Comparison of ENCODE assay signal across 15 mouse cellular contexts in the genomic region with DNA sequence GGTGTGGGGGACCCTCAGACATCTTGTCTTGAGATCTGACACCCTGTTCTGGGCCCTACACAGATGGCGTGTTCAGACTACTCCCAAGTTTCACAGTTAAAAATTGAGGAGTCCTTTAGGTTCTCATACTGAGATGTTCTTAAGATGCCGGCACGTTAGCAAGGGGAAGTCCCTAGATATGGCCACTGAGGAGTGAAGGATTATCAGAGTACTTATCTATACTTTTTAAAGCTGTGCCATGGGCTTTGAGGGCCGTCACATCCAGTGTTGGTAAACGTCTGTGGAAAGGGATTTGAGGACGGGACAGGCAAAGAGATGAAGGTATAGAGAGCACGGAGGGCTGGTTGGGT. TPM values are rescaled to one million over a fixed set of nuclear protein-coding genes. Genes with fewer than 3 reads are reported as not detected.
A peak's percentile ranks its signal among the peaks of the same experiment; 100 is the strongest.
DNase-seq lines count a peak whose midpoint lies in the region; ATAC-seq and TF ChIP-seq lines count a peak whose summit lies in the region.
"Had no signal": no experiment of that assay in that cellular context is flagged by ENCODE, and none has a peak within 500 bp of the region (broad histone marks: within the 10 kb centered on the region; RNA-seq: fewer than 3 reads in every experiment).

No protein-coding gene starts in this region.

- H3K9me3 ChIP-seq in heart, embryonic 15.5 days (replicated peaks), result no peaks in the 10 kb centered on the region
- no peaks in the 10 kb centered on the region for H3K9me3 ChIP-seq in heart, embryonic 12.5 days (replicated peaks)
- H3K9me3 ChIP-seq in MEL (replicated peaks; ENCODE audit: insufficient read depth, low read length), result no peaks in the 10 kb centered on the region
- no peaks in the 10 kb centered on the region for H3K9me3 ChIP-seq in limb, embryonic 12.5 days
- no peaks in the 10 kb centered on the region for H3K9me3 ChIP-seq in midbrain, postnatal 0 days (ENCODE audit: low read length)
- H3K9me3 ChIP-seq: hindbrain, embryonic 12.5 days; megakaryocyte, embryonic 14.5 days had no signal

- no peaks in the 10 kb centered on the region for H3K27me3 ChIP-seq in heart, embryonic 15.5 days
- no peaks in the 10 kb centered on the region for H3K27me3 ChIP-seq in heart, embryonic 12.5 days (replicated peaks)
- H3K27me3 ChIP-seq in MEL (ENCODE audit: control insufficient read depth in 1 of 2, insufficient read depth in 2 of 2, low read length in 2 of 2), result peaks cover 2 to 4% of the 10 kb centered on the region in 2 experiments
- no peaks in the 10 kb centered on the region for H3K27me3 ChIP-seq in limb, embryonic 12.5 days
- no peaks in the 10 kb centered on the region for H3K27me3 ChIP-seq in midbrain, postnatal 0 days (ENCODE audit: insufficient read depth, low read length)
- H3K27me3 ChIP-seq: hindbrain, embryonic 12.5 days had no signal

- H3K4me3 ChIP-seq in heart, embryonic 15.5 days, result no peak overlapping the region
- no peak overlapping the region for H3K4me3 ChIP-seq in heart, embryonic 12.5 days
- peak overlapping the region; percentile 32 to 57 for H3K4me3 ChIP-seq in MEL (ENCODE audit: control insufficient read depth in 1 of 2, insufficient read depth in 1 of 2, low read depth in 2 of 2, low read length in 2 of 2)
- H3K4me3 ChIP-seq in limb, embryonic 12.5 days (replicated peaks), result no peak overlapping the region
- no peak overlapping the region for H3K4me3 ChIP-seq in midbrain, postnatal 0 days (ENCODE audit: low read depth, low read length)
- H3K4me3 ChIP-seq: hindbrain, embryonic 12.5 days; left cerebral cortex, adult 2 months had no signal

- peaks cover 4% of the 10 kb centered on the region; the same call in 1 of the 2 replicates for H3K4me1 ChIP-seq in heart, embryonic 15.5 days (replicated peaks)
- peaks cover 16% of the 10 kb centered on the region; the same call in 1 of the 2 replicates for H3K4me1 ChIP-seq in heart, embryonic 12.5 days (replicated peaks)
- H3K4me1 ChIP-seq in MEL (ENCODE audit: control insufficient read depth in 1 of 2, insufficient read depth in 2 of 2, low read length in 2 of 2), result peaks cover 8 to 17% of the 10 kb centered on the region in 2 experiments
- peaks cover 31% of the 10 kb centered on the region for H3K4me1 ChIP-seq in limb, embryonic 12.5 days (replicated peaks)
- no peaks in the 10 kb centered on the region for H3K4me1 ChIP-seq in midbrain, postnatal 0 days (ENCODE audit: insufficient read depth, low read length)

- 0 out of 4 replicates have a peak, but pooled peaks of 1 of the 2 experiments have one; percentile 14 for TF ChIP-seq EP300 in MEL (IDR thresholded peaks at IDR 0.05; ENCODE audit: low read depth in 1 of 2, low read length in 2 of 2)

- H3K27ac ChIP-seq in heart, embryonic 15.5 days, result 0 out of 2 replicates have a peak overlapping the region, but pooled peaks have one; percentile 6
- H3K27ac ChIP-seq in heart, embryonic 12.5 days (ENCODE audit: poor library complexity, severe bottlenecking), result no peak overlapping the region
- H3K27ac ChIP-seq in MEL (ENCODE audit: control insufficient read depth, low read depth, low read length), result peak overlapping the region; percentile 86
- 0 out of 2 replicates have a peak overlapping the region, but pooled peaks have one; percentile 51 for H3K27ac ChIP-seq in limb, embryonic 12.5 days
- no peak overlapping the region for H3K27ac ChIP-seq in midbrain, postnatal 0 days (ENCODE audit: low read depth, low read length)
- H3K27ac ChIP-seq: hindbrain, embryonic 12.5 days; left cerebral cortex, adult 2 months had no signal

- TF ChIP-seq RAD21 in MEL (IDR thresholded peaks at IDR 0.05; ENCODE audit: low read depth, low read length), result no peak

- H3K79me2 ChIP-seq in MEL (ENCODE audit: control insufficient read depth, insufficient read depth, low read length, poor library complexity), result no peaks in the 10 kb centered on the region

- H3K9ac ChIP-seq in heart, embryonic 15.5 days, result 0 out of 2 replicates have a peak overlapping the region, but pooled peaks have one; percentile 10
- no peak overlapping the region for H3K9ac ChIP-seq in heart, embryonic 12.5 days
- peak overlapping the region; percentile 20; the same call in 1 of the 2 replicates for H3K9ac ChIP-seq in MEL (ENCODE audit: control insufficient read depth, low read depth, low read length, poor library complexity, severe bottlenecking)
- no peak overlapping the region for H3K9ac ChIP-seq in limb, embryonic 12.5 days (replicated peaks)
- no peak overlapping the region for H3K9ac ChIP-seq in midbrain, postnatal 0 days (replicated peaks; ENCODE audit: low read length, poor library complexity, severe bottlenecking)
- H3K9ac ChIP-seq: hindbrain, embryonic 12.5 days had no signal

- TF ChIP-seq POLR2A in MEL (IDR thresholded peaks at IDR 0.05; ENCODE audit: control insufficient read depth in 1 of 2, insufficient read depth in 1 of 2, low read depth in 1 of 2, low read length in 2 of 2, poor library complexity in 1 of 2), result no peak

- no peak for ATAC-seq in heart, embryonic 15.5 days (replicated peaks; ENCODE audit: insufficient number of reproducible peaks, insufficient read depth, low FRiP score, low read depth)
- ATAC-seq in heart, embryonic 12.5 days (ENCODE audit: insufficient number of reproducible peaks, low FRiP score), result no peak
- ATAC-seq in limb, embryonic 12.5 days (ENCODE audit: insufficient number of reproducible peaks, insufficient read depth, low FRiP score, low TSS enrichment, low read depth), result no peak
- ATAC-seq in megakaryocyte progenitor cell, adult 5-6 weeks (replicated peaks; ENCODE audit: poor library complexity), result peak; percentile 23
- ATAC-seq in midbrain, postnatal 0 days (ENCODE audit: low FRiP score), result no peak

- TF ChIP-seq CTCF in MEL (IDR thresholded peaks at IDR 0.05 in 2 of 3, conservative IDR thresholded peaks at IDR 0.05 in 1 of 3; ENCODE audit: control insufficient read depth in 1 of 3, insufficient read depth in 1 of 3, low read depth in 2 of 3, low read length in 3 of 3, poor library complexity in 1 of 3, severe bottlenecking in 1 of 3), result no peak
- TF ChIP-seq CTCF in midbrain, postnatal 0 days (IDR thresholded peaks at IDR 0.05), result no peak

- H3K36me3 ChIP-seq in heart, embryonic 15.5 days, result no peaks in the 10 kb centered on the region
- no peaks in the 10 kb centered on the region for H3K36me3 ChIP-seq in heart, embryonic 12.5 days
- H3K36me3 ChIP-seq in MEL (ENCODE audit: control insufficient read depth in 1 of 2, insufficient read depth in 2 of 2, low read length in 2 of 2), result peaks cover 0 to 4% of the 10 kb centered on the region in 2 experiments; a peak in 2 of 4 replicates
- peaks cover 47% of the 10 kb centered on the region for H3K36me3 ChIP-seq in limb, embryonic 12.5 days
- no peaks in the 10 kb centered on the region; the same call in 1 of the 2 replicates for H3K36me3 ChIP-seq in midbrain, postnatal 0 days (ENCODE audit: insufficient read depth, low read length)
- H3K36me3 ChIP-seq: hindbrain, embryonic 12.5 days had no signal

- DNase-seq in MEL (ENCODE audit: low read depth, low spot score), result no peak
- no peak for DNase-seq in cerebellum, adult 11-12 months
- DNase-seq in midbrain, postnatal 0 days (ENCODE audit: low spot score), result no peak
- DNase-seq in layer of hippocampus, postnatal 25 days (ENCODE audit: extremely low spot score in 1 of 2, low spot score in 1 of 2), result no peak
- DNase-seq: adrenal gland, postnatal 14 days; cerebellum, postnatal 10 days; kidney, adult 11 months; right cerebral cortex, postnatal 25 days had no signal

- 62% methylated on average over 7 of the region's 7 CpGs for WGBS in heart, embryonic 15.5 days
- WGBS in heart, embryonic 12.5 days, result 62% methylated on average over 7 of the region's 7 CpGs
- WGBS in limb, embryonic 12.5 days, result 87% methylated on average over 7 of the region's 7 CpGs
- WGBS in midbrain, postnatal 0 days, result 88% methylated on average over 7 of the region's 7 CpGs

- no peak overlapping the region for H3K4me2 ChIP-seq in heart, embryonic 15.5 days
- no peak overlapping the region for H3K4me2 ChIP-seq in heart, embryonic 12.5 days
- no peak overlapping the region for H3K4me2 ChIP-seq in limb, embryonic 12.5 days
- H3K4me2 ChIP-seq in midbrain, postnatal 0 days (ENCODE audit: low read depth, low read length, poor library complexity, severe bottlenecking), result no peak overlapping the region
- H3K4me2 ChIP-seq: hindbrain, embryonic 12.5 days had no signal

TF ChIP-seq in MEL, 35 proteins besides CTCF, POLR2A, EP300 and RAD21:
- TF ChIP-seq MYC (IDR thresholded peaks at IDR 0.05; ENCODE audit: low read depth, low read length) (no peak), TAL1 (IDR thresholded peaks at IDR 0.05; ENCODE audit: low read length) (no peak), ELF1 (IDR thresholded peaks at IDR 0.05; ENCODE audit: low read depth, low read length) (no peak), MXI1 (IDR thresholded peaks at IDR 0.05; ENCODE audit: low read depth, low read length) (no peak; the same call in 1 of the 2 replicates), BHLHE40 (IDR thresholded peaks at IDR 0.05; ENCODE audit: borderline replicate concordance, low read depth, low read length) (no peak), GATA1 (IDR thresholded peaks at IDR 0.05; ENCODE audit: low read depth, low read length) (peak; percentile 12; the same call in 1 of the 2 replicates), CHD1 (IDR thresholded peaks at IDR 0.05; ENCODE audit: low read depth, low read length) (no peak), MAZ (IDR thresholded peaks at IDR 0.05; ENCODE audit: low read depth, low read length) (no peak), ZNF384 (IDR thresholded peaks at IDR 0.05; ENCODE audit: low read depth, low read length) (no peak), NELFE (IDR thresholded peaks at IDR 0.05; ENCODE audit: low read depth, low read length) (no peak), TCF12 (IDR thresholded peaks at IDR 0.05; ENCODE audit: low read depth, low read length) (no peak), RCOR1 (IDR thresholded peaks at IDR 0.05; ENCODE audit: low read depth, low read length) (0 out of 2 replicates have a peak, but pooled peaks have one; percentile 30), MAFK (IDR thresholded peaks at IDR 0.05; ENCODE audit: borderline replicate concordance, low read depth, low read length) (no peak)

RNA-seq across cellular contexts. Expression of a gene that starts 48.7 kb away (rescaled TPM):
- 0.09 and 0.13 TPM in 2 replicates for polyA plus RNA-seq in heart, embryonic 15.5 days (2015; fragmentation: Nextera tagmentation; extraction: Ambion mirVana)
- 0.10 TPM in 1 of 2 replicates, not detected in the other for polyA plus RNA-seq in heart, embryonic 12.5 days (2016; fragmentation: Nextera tagmentation; extraction: Ambion mirVana)
- not detected in 2 replicates for total RNA-seq in MEL (2012; rRNA removed)
- under 1 TPM in 1 of 2 experiments, not detected in 1; 0.06 TPM for polyA plus RNA-seq in MEL (2012; ENCODE audit: insufficient read depth in 1 of 2, insufficient read length in 2 of 2, low read depth in 1 of 2, low replicate concordance in 2 of 2, missing spikeins in 1 of 2)
- polyA plus RNA-seq in limb, embryonic 12.5 days (2016; fragmentation: Nextera tagmentation; extraction: Ambion mirVana), result 0.44 and 0.48 TPM in 2 replicates
- 0.85 TPM in 1 of 2 replicates, not detected in the other for total RNA-seq in megakaryocyte progenitor cell, adult 5-6 weeks (2015)
- total RNA-seq in megakaryocyte progenitor cell, adult 5-6 weeks (2017), result 0.14 TPM in 1 of 2 replicates, not detected in the other
- total RNA-seq in midbrain, postnatal 0 days (2014; rRNA removed), result 0.77 TPM in 1 of 2 replicates, not detected in the other
- 0.12 and 0.41 TPM in 2 replicates for polyA plus RNA-seq in midbrain, postnatal 0 days (2015; fragmentation: Nextera tagmentation; extraction: Ambion mirVana)
- not detected for total RNA-seq in layer of hippocampus, postnatal 25 days (2021)
- total RNA-seq: adrenal gland, postnatal 14 days; left cerebral cortex, adult 2 months had no signal

Comparison
In these comparisons a context has a peak if more than half of its experiments do, and no peak if none do; other contexts are left out.
1. H3K27ac ChIP-seq: peak in heart, embryonic 15.5 days (single experiment), MEL (single experiment) and limb, embryonic 12.5 days (single experiment); none in heart, embryonic 12.5 days (single experiment) and midbrain, postnatal 0 days (single experiment).
2. H3K9ac ChIP-seq: peak in heart, embryonic 15.5 days (single experiment) and MEL (single experiment); none in heart, embryonic 12.5 days (single experiment), limb, embryonic 12.5 days (single experiment) and midbrain, postnatal 0 days (single experiment).
3. H3K4me3 ChIP-seq: peak in MEL (2 of 2); none in heart, embryonic 15.5 days (single experiment), heart, embryonic 12.5 days (single experiment), limb, embryonic 12.5 days (single experiment) and midbrain, postnatal 0 days (single experiment).